14 mouse cellular contexts compared by ENCODE assay signal in genomic region chr13:101763676-101764075, GRCm38 (mm10). TPM values are rescaled to one million over a fixed set of nuclear protein-coding genes. Genes with fewer than 3 reads are reported as not detected.
DNase-seq lines count a peak whose midpoint lies in the region; ATAC-seq lines count a peak whose summit lies in the region.
"Had no signal": no experiment of that assay in that cellular context is flagged by ENCODE, and none has a peak within 500 bp of the region (broad histone marks: within the 10 kb centered on the region; RNA-seq: fewer than 3 reads in every experiment).

No protein-coding gene starts in this region.

- DNase-seq in hindbrain, embryonic 10.5 days (ENCODE audit: low spot score) = no peak
- no peak for DNase-seq in hindbrain, embryonic 11.5 days (ENCODE audit: low spot score)
- DNase-seq in neural tube, embryonic 10.5 days (ENCODE audit: extremely low spot score, low spot score) = no peak
- DNase-seq in gastrocnemius, postnatal 14 days = no peak
- DNase-seq in T-cell, adult 2 months (ENCODE audit: low spot score) = no peak
- no peak for DNase-seq in cerebellum, adult 9-11 months
- DNase-seq: cerebellum, adult 11 months; heart, postnatal 14 days; retina, postnatal 1 day; thymus, adult 2 months had no signal

- intact Hi-C loops in gastrocnemius, postnatal 14 days (cut with DNase I; ENCODE audit: low total_unique reads) = no loop called here

- no peak overlapping the region for H3K4me2 ChIP-seq in hindbrain, embryonic 11.5 days (replicated peaks; ENCODE audit: low read depth, low read length)
- peak overlapping the region; percentile 7; the same call in 1 of the 2 replicates for H3K4me2 ChIP-seq in neural tube, embryonic 12.5 days (replicated peaks)
- H3K4me2 ChIP-seq in liver, embryonic 15.5 days = peak overlapping the region; percentile 50

- no peak overlapping the region for H3K4me3 ChIP-seq in hindbrain, embryonic 10.5 days
- H3K4me3 ChIP-seq in hindbrain, embryonic 11.5 days (ENCODE audit: low read depth, low read length) = no peak overlapping the region
- no peak overlapping the region for H3K4me3 ChIP-seq in neural tube, embryonic 12.5 days
- H3K4me3 ChIP-seq in liver, embryonic 15.5 days (replicated peaks) = no peak overlapping the region

- H3K27me3 ChIP-seq in hindbrain, embryonic 10.5 days (ENCODE audit: insufficient read depth, poor library complexity, severe bottlenecking) = no peaks in the 10 kb centered on the region
- no peaks in the 10 kb centered on the region for H3K27me3 ChIP-seq in hindbrain, embryonic 11.5 days (ENCODE audit: control insufficient read depth, insufficient read depth, low read length)
- no peaks in the 10 kb centered on the region for H3K27me3 ChIP-seq in neural tube, embryonic 12.5 days (replicated peaks)
- H3K27me3 ChIP-seq in liver, embryonic 15.5 days = no peaks in the 10 kb centered on the region
- H3K27me3 ChIP-seq: CH12.LX had no signal

- H3K4me1 ChIP-seq in hindbrain, embryonic 10.5 days (replicated peaks) = peaks cover 67% of the 10 kb centered on the region
- H3K4me1 ChIP-seq in hindbrain, embryonic 11.5 days (replicated peaks; ENCODE audit: control insufficient read depth, insufficient read depth, low read length) = peaks cover 5% of the 10 kb centered on the region
- peaks cover 41% of the 10 kb centered on the region for H3K4me1 ChIP-seq in neural tube, embryonic 12.5 days
- peaks cover 89% of the 10 kb centered on the region for H3K4me1 ChIP-seq in liver, embryonic 15.5 days (replicated peaks)

- no peak overlapping the region for H3K9ac ChIP-seq in hindbrain, embryonic 11.5 days (ENCODE audit: low read depth, low read length)
- no peak overlapping the region for H3K9ac ChIP-seq in neural tube, embryonic 12.5 days
- no peak overlapping the region for H3K9ac ChIP-seq in liver, embryonic 15.5 days

- 81% methylated on average over 9 of the region's 9 CpGs for WGBS in hindbrain, embryonic 10.5 days
- WGBS in hindbrain, embryonic 11.5 days = 79% methylated on average over 9 of the region's 9 CpGs
- WGBS in neural tube, embryonic 12.5 days = 69% methylated on average over 9 of the region's 9 CpGs
- 87% methylated on average over 9 of the region's 9 CpGs for WGBS in liver, embryonic 15.5 days (ENCODE audit: insufficient replicate concordance)

- H3K27ac ChIP-seq in hindbrain, embryonic 10.5 days = peak overlapping the region; percentile 23; the same call in 1 of the 2 replicates
- no peak overlapping the region for H3K27ac ChIP-seq in hindbrain, embryonic 11.5 days (ENCODE audit: low read depth, low read length)
- no peak overlapping the region for H3K27ac ChIP-seq in neural tube, embryonic 12.5 days
- peak overlapping the region; percentile 68 for H3K27ac ChIP-seq in liver, embryonic 15.5 days (replicated peaks)

- no peaks in the 10 kb centered on the region for H3K9me3 ChIP-seq in hindbrain, embryonic 10.5 days
- H3K9me3 ChIP-seq in hindbrain, embryonic 11.5 days (ENCODE audit: control insufficient read depth, low read length) = no peaks in the 10 kb centered on the region
- no peaks in the 10 kb centered on the region for H3K9me3 ChIP-seq in neural tube, embryonic 12.5 days
- no peaks in the 10 kb centered on the region for H3K9me3 ChIP-seq in liver, embryonic 15.5 days (replicated peaks)

- H3K36me3 ChIP-seq in hindbrain, embryonic 10.5 days = no peaks in the 10 kb centered on the region
- H3K36me3 ChIP-seq in hindbrain, embryonic 11.5 days (ENCODE audit: control insufficient read depth, insufficient read depth, low read length) = no peaks in the 10 kb centered on the region
- H3K36me3 ChIP-seq in neural tube, embryonic 12.5 days = no peaks in the 10 kb centered on the region
- no peaks in the 10 kb centered on the region for H3K36me3 ChIP-seq in liver, embryonic 15.5 days (replicated peaks)

- ATAC-seq in hindbrain, embryonic 11.5 days (ENCODE audit: low FRiP score) = no peak
- no peak for ATAC-seq in neural tube, embryonic 12.5 days (ENCODE audit: low FRiP score, low read depth)
- ATAC-seq in liver, embryonic 15.5 days (ENCODE audit: insufficient read depth) = no peak
- ATAC-seq: activated CD4-positive, CD25-positive, alpha-beta regulatory T cell, adult 4 months had no signal

RNA-seq across cellular contexts. Expression of gene Pik3r1, which starts 4.3 kb away (rescaled TPM):
- 12.6 and 16.1 TPM in 2 replicates for polyA plus RNA-seq in hindbrain, embryonic 10.5 days (2016; fragmentation: Nextera tagmentation; extraction: Ambion mirVana)
- polyA plus RNA-seq in hindbrain, embryonic 11.5 days (2014; fragmentation: Nextera tagmentation; extraction: Ambion mirVana) = 19.0 and 29.8 TPM in 2 replicates
- 36.9 and 40.5 TPM in 2 replicates for polyA plus RNA-seq in neural tube, embryonic 12.5 days (2016; fragmentation: Nextera tagmentation; extraction: Ambion mirVana)
- 20.3 and 22.6 TPM in 2 replicates for polyA plus RNA-seq in liver, embryonic 15.5 days (2015; fragmentation: Nextera tagmentation; extraction: Ambion mirVana)
- 10 to 100 TPM; 26.3 to 38.8 TPM for total RNA-seq in gastrocnemius, postnatal 14 days (2021)

Comparison
In these comparisons a context has a peak if more than half of its experiments do, and no peak if none do; other contexts are left out.
1. H3K27ac ChIP-seq: peak in hindbrain, embryonic 10.5 days (single experiment) and liver, embryonic 15.5 days (single experiment); none in hindbrain, embryonic 11.5 days (single experiment) and neural tube, embryonic 12.5 days (single experiment).